Mouse (Mus musculus) spleen, adult 2 months (tissue): ENCODE results near the gene Hepacam2.

Experiments
- CTCF ChIP-seq: fragments of 200-500 bp; IDR thresholded peaks from 2 replicates; pipeline ENCODE4 v1.5.1; 2011; ENCODE audit warnings: mild to moderate bottlenecking, inconsistent platforms; ENCODE audit not compliant: insufficient read depth, insufficient read length, insufficient replicate concordance; ENCODE audit errors: extremely low read depth
- POLR2A ChIP-seq: fragments of 200-500 bp; IDR thresholded peaks from 2 replicates; pipeline ENCODE4 v1.6.1; 2011; ENCODE audit warnings: low read depth, low read length, inconsistent platforms

DNA sequence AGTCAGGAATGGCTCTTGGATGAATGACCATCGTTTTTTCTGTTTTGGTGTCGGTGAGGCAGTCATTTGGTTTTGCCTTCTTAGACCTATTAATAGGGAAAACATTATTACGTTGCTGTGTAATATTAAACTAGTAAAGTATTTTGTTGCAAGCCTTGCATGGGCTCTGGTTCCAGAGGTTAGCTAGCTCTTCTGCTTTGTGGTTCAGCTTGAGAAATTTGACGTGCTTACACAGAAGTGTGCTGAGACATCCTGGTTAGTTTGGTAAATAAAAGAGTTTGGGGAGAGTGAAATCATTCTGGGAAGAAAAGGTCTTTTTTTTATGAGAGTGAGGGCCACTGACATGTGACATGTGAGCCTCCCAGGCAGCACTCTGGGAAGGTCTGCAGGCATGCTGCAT is 45.8 kb upstream of the Hepacam2 start:
- no peak for TF ChIP-seq CTCF
- TF ChIP-seq POLR2A: no peak
